Mouse (Mus musculus) liver, embryonic 11.5 days (tissue): ENCODE data around the gene Dclk2. TPM values are rescaled to one million over a fixed set of nuclear protein-coding genes. Genes with fewer than 3 reads are reported as not detected.

ENCODE experiments used
- ATAC-seq: fragments of 200-750 bp; cut with Nextera tagmentation; replicated peaks from 2 replicates; pipeline ENCODE4 v1.8.0; 2017; ENCODE audit warnings: moderate number of reproducible peaks, mild to moderate bottlenecking, moderate TSS enrichment, moderate library complexity; ENCODE audit not compliant: low FRiP score
- DNase-seq: peaks from one replicate; pipeline ENCODE4 v3.0.0-alpha.2; 2017; ENCODE audit warnings: low spot score
- H3K27ac ChIP-seq: fragments of 300-500 bp; sonication (generic); 2 replicates; pipeline ENCODE4 v1.5.1; 2014; ENCODE audit warnings: mild to moderate bottlenecking, low read depth, low read length, control low read depth
- H3K27me3 ChIP-seq: fragments of 300-500 bp; sonication (generic); replicated peaks from 2 replicates; pipeline ENCODE4 v1.6.1; 2014; ENCODE audit warnings: low read length, mixed read lengths; ENCODE audit not compliant: control insufficient read depth, insufficient read depth
- H3K36me3 ChIP-seq: fragments of 300-500 bp; sonication (generic); 2 replicates; pipeline ENCODE4 v1.6.1; 2014; ENCODE audit warnings: mild to moderate bottlenecking, low read length, moderate library complexity, mixed read lengths; ENCODE audit not compliant: control insufficient read depth, insufficient read depth
- H3K4me1 ChIP-seq: fragments of 300-500 bp; sonication (generic); replicated peaks from 2 replicates; pipeline ENCODE4 v1.6.1; 2014; ENCODE audit warnings: low read length, mixed read lengths; ENCODE audit not compliant: control insufficient read depth, insufficient read depth
- H3K4me2 ChIP-seq: fragments of 300-500 bp; sonication (generic); 2 replicates; pipeline ENCODE4 v1.6.1; 2014; ENCODE audit warnings: mild to moderate bottlenecking, control low read depth, moderate library complexity
- H3K4me3 ChIP-seq: fragments of 300-500 bp; sonication (generic); 2 replicates; pipeline ENCODE4 v1.5.1; 2014; ENCODE audit warnings: low read depth, low read length, control low read depth
- H3K9ac ChIP-seq: fragments of 300-500 bp; sonication (generic); 2 replicates; pipeline ENCODE4 v1.6.1; 2014; ENCODE audit warnings: low read depth, low read length, control low read depth
- H3K9me3 ChIP-seq: fragments of 300-500 bp; sonication (generic); 2 replicates; pipeline ENCODE4 v1.6.1; 2016; ENCODE audit warnings: low read length, inconsistent platforms, mixed read lengths; ENCODE audit not compliant: control insufficient read depth
- WGBS: fragments of 180-500 bp; shearing (Covaris S2); extraction: QIAGEN DNeasy Blood & Tissue Kit; methylation state at CpG from one replicate; pipeline ENCODE4 v1.1.7; 2014; 5-methylcytosine and 5-hydroxymethylcytosine counted together
- polyA plus RNA-seq: library from polyadenylated mRNA; unstranded; fragments of >200 nt; fragmentation: Nextera tagmentation; extraction: Ambion mirVana; gene quantifications from 2 replicates; pipeline ENCODE4 v1.2.1, GENCODE M21; 2014

Dclk2 gene
- polyA plus RNA-seq, 1 experiment from 2014 or later, result 9.3 TPM

DNA sequence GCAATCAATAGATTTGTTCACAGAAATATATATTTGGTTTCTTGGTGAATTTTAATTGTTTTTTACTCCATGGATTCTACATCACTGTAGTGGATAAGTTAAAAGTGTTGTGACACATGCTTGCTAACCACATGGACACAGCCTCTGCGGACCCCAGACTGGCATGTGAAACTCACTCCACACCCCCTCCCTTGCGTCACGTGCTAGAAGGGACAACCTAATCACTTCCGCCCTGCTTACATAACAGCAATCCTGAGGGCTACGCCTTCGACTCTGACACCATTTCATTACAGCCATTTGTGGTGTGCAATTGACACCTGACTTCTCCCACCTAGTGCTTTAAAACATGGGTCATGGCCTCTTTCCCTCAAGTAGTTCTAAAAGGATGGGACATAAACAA lies 36.7 kb downstream of the Dclk2 start:
- WGBS, result 78% methylated on average over 6 of the region's 6 CpGs
- no peak overlapping the region for H3K4me2 ChIP-seq
- H3K4me3 ChIP-seq, result no peak overlapping the region
- no peak overlapping the region for H3K9ac ChIP-seq
- ATAC-seq (no peak), DNase-seq (no peak)
- H3K27me3 ChIP-seq, result no peaks in the 10 kb centered on the region
- H3K9me3 ChIP-seq, result no peaks in the 10 kb centered on the region
- no peaks in the 10 kb centered on the region for H3K4me1 ChIP-seq
- H3K36me3 ChIP-seq, result no peaks in the 10 kb centered on the region
- no peak overlapping the region for H3K27ac ChIP-seq

DNA sequence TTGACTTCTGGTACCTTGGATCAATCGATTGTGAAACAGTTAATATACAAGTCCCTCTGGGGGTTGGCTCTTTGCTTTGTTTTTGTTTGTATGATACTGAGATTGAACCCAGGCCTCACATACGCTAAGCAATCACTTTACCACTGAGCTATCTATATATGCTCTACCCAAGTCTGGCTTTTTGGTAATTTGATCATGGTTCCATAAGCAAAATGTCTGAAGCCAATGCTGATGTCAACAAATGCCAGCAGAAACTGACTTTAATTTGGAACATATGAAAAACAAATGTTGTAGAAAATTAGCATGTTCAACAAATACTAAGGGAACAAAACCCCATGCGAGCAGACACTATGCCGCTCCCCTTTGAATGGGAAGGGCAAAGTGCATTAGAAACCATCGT lies 44.7 kb downstream of the Dclk2 start:
- DNase-seq (no peak), ATAC-seq (no peak)
- H3K9ac ChIP-seq, result no peak overlapping the region
- H3K27me3 ChIP-seq, result no peaks in the 10 kb centered on the region
- no peak overlapping the region for H3K4me3 ChIP-seq
- H3K9me3 ChIP-seq, result no peaks in the 10 kb centered on the region
- WGBS, result 79% methylated on average over 5 of the region's 5 CpGs
- H3K4me1 ChIP-seq, result no peaks in the 10 kb centered on the region
- H3K36me3 ChIP-seq, result no peaks in the 10 kb centered on the region
- H3K4me2 ChIP-seq, result no peak overlapping the region
- H3K27ac ChIP-seq, result no peak overlapping the region

DNA sequence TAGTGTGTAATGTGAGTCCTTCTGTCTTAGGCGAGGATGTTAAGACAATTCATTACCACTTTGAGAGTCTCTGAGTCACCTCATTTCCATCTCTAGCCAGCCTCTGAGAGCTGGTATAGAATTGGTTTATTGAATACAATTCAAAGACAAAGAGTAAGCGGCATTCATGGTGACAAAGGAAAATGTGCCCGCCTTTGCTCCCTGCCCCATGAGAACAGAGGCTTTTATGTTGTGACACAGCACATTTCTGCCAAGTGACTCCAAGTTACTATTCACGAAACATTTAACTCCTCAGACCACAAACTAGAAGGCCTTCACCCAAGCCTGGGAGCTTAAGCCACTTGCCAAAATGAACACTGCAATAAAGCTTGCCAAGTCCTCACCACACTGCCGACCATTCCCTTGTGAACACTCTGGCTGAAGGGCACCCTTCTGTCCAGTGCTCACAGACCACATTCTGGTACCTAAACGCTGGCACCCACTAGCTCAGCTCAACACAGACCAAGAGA lies 47.5 kb downstream of the Dclk2 start:
- H3K27me3 ChIP-seq, result no peaks in the 10 kb centered on the region
- no peak overlapping the region for H3K4me3 ChIP-seq
- no peaks in the 10 kb centered on the region for H3K9me3 ChIP-seq
- H3K4me2 ChIP-seq, result no peak overlapping the region
- H3K4me1 ChIP-seq, result no peaks in the 10 kb centered on the region
- ATAC-seq (no peak), DNase-seq (no peak)
- WGBS, result 76% methylated on average over 6 of the region's 6 CpGs
- H3K27ac ChIP-seq, result no peak overlapping the region
- H3K36me3 ChIP-seq, result no peaks in the 10 kb centered on the region
- no peak overlapping the region for H3K9ac ChIP-seq

- Histone ChIP-seq H3K9ac (no peak overlapping the region), H3K4me3 (no peak overlapping the region), H3K27ac (no peak overlapping the region), H3K4me2 (no peak overlapping the region), H3K36me3 (no peaks in the 10 kb centered on the region), H3K4me1 (no peaks in the 10 kb centered on the region), H3K9me3 (no peaks in the 10 kb centered on the region), H3K27me3 (no peaks in the 10 kb centered on the region)
- 78% methylated on average over 6 of the region's 6 CpGs for WGBS
- no peak for ATAC-seq
- no peak for DNase-seq
Measured at GRCm38 (mm10) chr3:86870952-86871351, 49.7 kb downstream of the Dclk2 start.

- Histone ChIP-seq H3K4me1 (no peaks in the 10 kb centered on the region), H3K4me2 (no peak overlapping the region), H3K9me3 (no peaks in the 10 kb centered on the region), H3K9ac (no peak overlapping the region), H3K27ac (no peak overlapping the region), H3K4me3 (no peak overlapping the region), H3K27me3 (no peaks in the 10 kb centered on the region), H3K36me3 (no peaks in the 10 kb centered on the region)
- DNase-seq, result no peak
- 52% methylated on average over 3 of the region's 3 CpGs for WGBS
- no peak for ATAC-seq
Measured at GRCm38 (mm10) chr3:86870411-86870810, 50.2 kb downstream of the Dclk2 start.

- no peak overlapping the region for H3K4me3 ChIP-seq
- no peak overlapping the region for H3K9ac ChIP-seq
- H3K4me2 ChIP-seq, result no peak overlapping the region
- no peaks in the 10 kb centered on the region for H3K9me3 ChIP-seq
- DNase-seq, result no peak
- no peaks in the 10 kb centered on the region for H3K4me1 ChIP-seq
- ATAC-seq, result no peak
- no peaks in the 10 kb centered on the region for H3K36me3 ChIP-seq
- 79% methylated on average over 3 of the region's 3 CpGs for WGBS
- H3K27me3 ChIP-seq, result no peaks in the 10 kb centered on the region
- H3K27ac ChIP-seq, result no peak overlapping the region
Measured at GRCm38 (mm10) chr3:86868721-86869120, 51.9 kb downstream of the Dclk2 start.

DNA sequence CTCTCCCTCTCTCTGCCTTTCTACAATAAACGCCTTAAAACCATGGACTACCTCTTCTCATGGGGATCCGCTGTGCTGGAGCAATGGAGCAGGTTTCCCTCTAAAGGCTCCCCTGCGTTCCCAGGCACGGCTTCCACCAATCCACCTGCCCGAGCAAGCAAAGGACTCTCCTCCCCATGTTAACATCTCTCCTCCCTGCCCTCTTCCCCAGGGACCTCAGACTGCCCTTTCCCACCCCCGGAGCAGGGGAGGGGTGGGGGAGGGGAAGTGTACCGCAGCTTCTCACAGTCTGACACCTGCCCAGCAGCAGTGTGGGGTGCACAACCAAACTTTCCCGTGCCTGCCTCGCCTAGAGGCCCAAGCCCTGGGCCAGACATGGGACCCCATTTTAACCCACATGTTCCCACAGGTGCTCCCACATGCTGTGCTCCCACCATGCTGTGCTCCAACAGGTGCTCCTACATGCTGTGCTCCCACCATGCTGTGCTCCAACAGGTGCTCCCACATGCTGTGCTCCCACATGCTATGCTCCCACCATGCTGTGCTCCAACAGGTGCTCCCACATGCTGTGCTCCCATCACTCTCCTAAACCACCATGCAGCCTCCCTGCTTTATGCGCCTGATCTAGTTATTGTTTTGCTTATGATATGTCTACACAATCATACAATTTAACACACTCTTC lies 57.2 kb downstream of the Dclk2 start:
- H3K4me3 ChIP-seq, result no peak overlapping the region
- no peaks in the 10 kb centered on the region for H3K9me3 ChIP-seq
- 29% methylated on average over 10 of the region's 10 CpGs for WGBS
- H3K9ac ChIP-seq, result no peak overlapping the region
- no peaks in the 10 kb centered on the region for H3K36me3 ChIP-seq
- DNase-seq, result no peak
- H3K27ac ChIP-seq, result no peak overlapping the region
- no peak for ATAC-seq
- H3K4me2 ChIP-seq, result no peak overlapping the region
- H3K4me1 ChIP-seq, result no peaks in the 10 kb centered on the region
- H3K27me3 ChIP-seq, result no peaks in the 10 kb centered on the region

DNA sequence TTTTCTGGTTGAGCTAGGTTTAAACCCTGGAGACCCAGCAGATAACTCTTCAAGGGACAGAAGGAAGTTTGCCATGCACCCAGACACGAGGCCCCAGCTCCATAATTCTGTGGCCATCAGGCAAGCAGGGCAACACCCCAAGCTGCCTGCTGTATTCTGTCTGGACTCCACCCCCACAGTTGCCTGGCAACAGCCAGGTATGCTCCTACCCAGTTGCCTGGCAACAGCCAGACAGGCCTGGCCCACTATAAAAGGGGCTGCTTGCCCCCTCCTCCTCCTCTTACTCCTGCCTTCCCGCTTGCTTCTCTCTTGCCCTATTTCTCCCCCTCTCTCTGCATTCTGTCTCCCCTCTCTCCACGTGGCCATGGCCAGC lies 57.7 kb downstream of the Dclk2 start:
- DNase-seq (no peak), ATAC-seq (no peak)
- no peaks in the 10 kb centered on the region for H3K27me3 ChIP-seq
- H3K27ac ChIP-seq, result no peak overlapping the region
- 14% methylated on average over 3 of the region's 3 CpGs for WGBS
- no peaks in the 10 kb centered on the region for H3K36me3 ChIP-seq
- no peak overlapping the region for H3K4me2 ChIP-seq
- H3K9me3 ChIP-seq, result no peaks in the 10 kb centered on the region
- no peak overlapping the region for H3K4me3 ChIP-seq
- H3K9ac ChIP-seq, result no peak overlapping the region
- H3K4me1 ChIP-seq, result no peaks in the 10 kb centered on the region

DNA sequence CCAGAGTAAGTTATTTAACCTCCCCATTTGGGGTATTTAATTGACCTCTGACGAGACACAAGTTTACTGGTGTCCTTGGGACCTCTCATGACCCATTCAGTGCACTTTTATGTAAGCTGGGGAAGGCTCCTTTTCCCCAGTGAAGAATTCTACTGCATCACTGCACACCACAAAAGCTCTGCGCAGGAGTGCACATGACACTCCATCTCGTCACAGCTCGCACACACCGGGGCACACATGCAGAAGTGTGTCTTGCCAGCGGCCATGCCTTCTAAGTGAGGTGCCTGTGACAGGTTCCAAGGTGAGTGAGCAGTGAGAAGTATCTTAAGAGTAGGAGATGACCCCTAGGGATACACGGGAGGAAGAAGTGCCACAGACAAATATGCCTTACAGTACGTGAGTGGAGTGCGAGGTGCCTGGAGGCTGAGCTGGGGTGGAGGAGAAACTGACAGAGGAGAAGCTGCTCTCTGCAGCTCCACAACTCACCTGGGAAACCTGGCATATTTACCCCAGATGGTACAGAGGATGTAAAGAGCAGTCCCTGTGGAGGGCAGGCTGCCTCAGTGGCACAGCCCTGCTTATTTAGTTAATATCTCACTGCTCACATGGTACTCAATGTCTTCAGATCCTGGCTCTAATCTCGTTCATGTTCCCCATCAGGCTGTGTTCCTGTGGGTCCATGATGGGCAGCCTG lies 58.3 kb downstream of the Dclk2 start:
- 73% methylated on average over 10 of the region's 10 CpGs for WGBS
- no peaks in the 10 kb centered on the region for H3K36me3 ChIP-seq
- ATAC-seq (no peak), DNase-seq (no peak)
- no peak overlapping the region for H3K4me3 ChIP-seq
- H3K9ac ChIP-seq, result no peak overlapping the region
- H3K27ac ChIP-seq, result no peak overlapping the region
- no peaks in the 10 kb centered on the region for H3K27me3 ChIP-seq
- no peaks in the 10 kb centered on the region for H3K9me3 ChIP-seq
- H3K4me2 ChIP-seq, result no peak overlapping the region
- H3K4me1 ChIP-seq, result no peaks in the 10 kb centered on the region
